Mouse (Mus musculus): ENCODE measurements around the gene Cep135. TPM values are rescaled to one million over a fixed set of nuclear protein-coding genes. Genes with fewer than 3 reads are reported as not detected.

The Cep135 gene
- polyA plus RNA-seq, 1 experiment from 2014 or later: 9.5 TPM

DNA sequence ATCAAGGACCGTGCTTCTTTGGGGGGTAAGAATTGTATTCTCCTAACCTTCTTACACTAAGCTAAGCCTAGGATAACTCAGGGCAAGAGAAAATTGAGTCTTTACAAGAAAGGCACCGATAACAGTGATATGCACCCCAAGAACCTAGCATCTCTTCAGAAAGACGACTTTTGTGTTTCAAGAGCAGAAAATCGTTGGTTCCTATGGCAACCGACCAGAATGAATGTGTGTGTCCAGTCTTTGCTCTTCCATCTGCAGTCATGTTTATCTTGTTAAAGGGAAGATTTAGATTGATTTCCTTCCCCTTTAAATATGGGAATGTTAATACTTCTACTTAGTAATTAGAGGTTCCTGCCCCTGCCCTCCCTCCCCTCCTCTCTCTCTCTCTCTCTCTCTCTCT, 95.0 kb downstream of the Cep135 start:
- Histone ChIP-seq H3K27ac (ENCODE audit: low read length) (no peak overlapping the region), H3K9ac (replicated peaks; ENCODE audit: low read depth, low read length) (no peak overlapping the region), H3K9me3 (ENCODE audit: control insufficient read depth, low read depth, low read length) (0 out of 2 replicates have a peak, but pooled peaks cover 3% of the 10 kb centered on the region), H3K4me1 (ENCODE audit: control insufficient read depth, insufficient read depth, low read length) (0 out of 2 replicates have a peak, but pooled peaks cover 5% of the 10 kb centered on the region), H3K4me2 (replicated peaks; ENCODE audit: low read depth, low read length) (no peak overlapping the region), H3K36me3 (ENCODE audit: control insufficient read depth, insufficient read depth, low read length) (no peaks in the 10 kb centered on the region), H3K27me3 (ENCODE audit: control insufficient read depth, insufficient read depth, low read length) (no peaks in the 10 kb centered on the region), H3K4me3 (ENCODE audit: low read depth, low read length) (no peak overlapping the region)
- 46% methylated on average over 5 of the region's 5 CpGs for WGBS
- ATAC-seq (ENCODE audit: insufficient number of reproducible peaks, insufficient read depth, low FRiP score, low read depth): no peak

GRCm38 (mm10) chr5:76684658-76685605, 96.4 kb downstream of the Cep135 start:
- ATAC-seq (ENCODE audit: insufficient number of reproducible peaks, insufficient read depth, low FRiP score, low read depth): no peak
- Histone ChIP-seq H3K36me3 (ENCODE audit: control insufficient read depth, insufficient read depth, low read length) (no peaks in the 10 kb centered on the region), H3K4me2 (replicated peaks; ENCODE audit: low read depth, low read length) (no peak overlapping the region), H3K9me3 (ENCODE audit: control insufficient read depth, low read depth, low read length) (0 out of 2 replicates have a peak, but pooled peaks cover 3% of the 10 kb centered on the region), H3K27me3 (ENCODE audit: control insufficient read depth, insufficient read depth, low read length) (no peaks in the 10 kb centered on the region), H3K4me1 (ENCODE audit: control insufficient read depth, insufficient read depth, low read length) (0 out of 2 replicates have a peak, but pooled peaks cover 5% of the 10 kb centered on the region), H3K27ac (ENCODE audit: low read length) (no peak overlapping the region), H3K9ac (replicated peaks; ENCODE audit: low read depth, low read length) (no peak overlapping the region), H3K4me3 (ENCODE audit: low read depth, low read length) (no peak overlapping the region)
- WGBS: 76% methylated on average over 15 of the region's 15 CpGs

DNA sequence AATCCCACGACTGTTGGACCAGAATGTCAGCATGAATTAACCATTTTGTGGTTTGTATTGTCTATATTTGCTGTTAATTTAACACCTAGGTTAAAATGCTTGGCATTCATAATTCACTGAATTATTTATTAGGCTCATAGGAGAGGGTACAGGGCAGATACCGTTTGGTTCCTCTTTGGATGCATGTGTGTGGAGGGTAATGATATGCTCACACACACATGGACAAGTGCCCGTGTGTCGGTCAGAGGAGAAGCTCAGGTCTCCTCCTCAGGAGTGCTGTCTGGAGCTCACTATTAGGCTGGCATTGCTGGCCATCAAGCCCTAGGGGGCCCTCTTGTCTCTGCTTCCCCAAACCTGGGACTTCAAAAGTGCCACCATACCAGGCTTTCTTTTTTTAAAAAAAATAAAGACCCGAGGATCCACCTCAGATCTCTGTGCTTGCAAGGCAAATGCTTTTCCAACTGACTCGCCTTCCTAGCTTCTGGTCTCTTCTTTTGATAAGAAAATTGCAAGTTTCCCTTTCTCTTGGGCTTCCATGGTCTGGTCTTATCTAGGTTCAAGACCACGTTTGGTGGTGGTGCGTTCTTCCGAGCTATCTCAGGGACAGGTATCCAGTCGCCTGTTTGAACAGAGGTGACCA, 99.6 kb downstream of the Cep135 start:
- H3K4me3 ChIP-seq (ENCODE audit: low read depth, low read length): no peak overlapping the region
- 91% methylated on average over 10 of the region's 10 CpGs for WGBS
- H3K4me2 ChIP-seq (replicated peaks; ENCODE audit: low read depth, low read length): no peak overlapping the region
- H3K27ac ChIP-seq (ENCODE audit: low read length): no peak overlapping the region
- no peaks in the 10 kb centered on the region for H3K36me3 ChIP-seq (ENCODE audit: control insufficient read depth, insufficient read depth, low read length)
- H3K9ac ChIP-seq (replicated peaks; ENCODE audit: low read depth, low read length): no peak overlapping the region
- H3K27me3 ChIP-seq (ENCODE audit: control insufficient read depth, insufficient read depth, low read length): no peaks in the 10 kb centered on the region
- no peak for ATAC-seq (ENCODE audit: insufficient number of reproducible peaks, insufficient read depth, low FRiP score, low read depth)
- no peaks in the 10 kb centered on the region for H3K9me3 ChIP-seq (ENCODE audit: control insufficient read depth, low read depth, low read length)
- 0 out of 2 replicates have a peak, but pooled peaks cover 5% of the 10 kb centered on the region for H3K4me1 ChIP-seq (ENCODE audit: control insufficient read depth, insufficient read depth, low read length)

DNA sequence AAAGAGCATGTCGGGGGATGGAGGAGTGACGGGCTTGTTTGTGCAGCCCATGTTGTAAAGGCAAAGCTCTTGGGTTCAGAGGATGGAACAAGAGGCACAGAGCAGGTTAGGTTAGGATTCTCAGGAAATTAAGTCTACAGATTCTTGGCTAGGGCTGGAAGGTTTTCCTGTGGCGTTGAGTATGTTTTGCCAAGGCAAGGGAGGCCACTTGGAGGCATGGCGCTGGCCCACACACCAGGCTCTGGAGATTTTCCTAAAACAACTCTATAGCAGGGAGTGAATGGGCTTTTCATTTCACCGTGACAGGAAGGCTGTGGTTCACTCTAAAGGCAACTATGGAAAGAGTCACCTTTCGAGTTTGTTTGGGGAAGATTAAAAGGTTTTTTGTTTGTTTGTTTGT, 100.1 kb downstream of the Cep135 start:
- H3K9me3 ChIP-seq (ENCODE audit: control insufficient read depth, low read depth, low read length): no peaks in the 10 kb centered on the region
- no peaks in the 10 kb centered on the region for H3K27me3 ChIP-seq (ENCODE audit: control insufficient read depth, insufficient read depth, low read length)
- H3K4me2 ChIP-seq (replicated peaks; ENCODE audit: low read depth, low read length): no peak overlapping the region
- ATAC-seq (ENCODE audit: insufficient number of reproducible peaks, insufficient read depth, low FRiP score, low read depth): no peak
- 0 out of 2 replicates have a peak, but pooled peaks cover 3% of the 10 kb centered on the region for H3K4me1 ChIP-seq (ENCODE audit: control insufficient read depth, insufficient read depth, low read length)
- no peak overlapping the region for H3K9ac ChIP-seq (replicated peaks; ENCODE audit: low read depth, low read length)
- 88% methylated on average over 6 of the region's 6 CpGs for WGBS
- H3K36me3 ChIP-seq (ENCODE audit: control insufficient read depth, insufficient read depth, low read length): no peaks in the 10 kb centered on the region
- no peak overlapping the region for H3K27ac ChIP-seq (ENCODE audit: low read length)
- no peak overlapping the region for H3K4me3 ChIP-seq (ENCODE audit: low read depth, low read length)

DNA sequence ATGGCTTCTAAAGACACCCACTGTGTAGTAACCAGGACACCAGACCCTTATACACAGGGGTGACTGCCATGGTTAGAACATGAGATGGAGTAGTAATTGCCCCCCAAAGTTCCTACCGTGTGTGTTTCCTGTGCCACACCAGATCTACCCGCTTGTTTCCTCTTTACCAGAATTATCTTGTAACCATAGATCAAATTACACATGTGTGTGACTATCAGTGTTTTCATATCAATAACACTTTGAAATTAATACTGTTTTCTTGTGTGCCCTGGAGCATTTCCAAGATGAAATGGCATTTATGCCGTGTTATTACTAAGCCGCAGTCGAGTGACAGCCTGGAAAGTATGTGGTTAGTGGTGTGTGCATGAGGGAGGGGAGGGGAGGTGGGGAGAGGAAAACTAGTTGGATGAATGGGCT, 101.7 kb downstream of the Cep135 start:
- Histone ChIP-seq H3K27me3 (ENCODE audit: control insufficient read depth, insufficient read depth, low read length) (no peaks in the 10 kb centered on the region), H3K4me3 (ENCODE audit: low read depth, low read length) (no peak overlapping the region), H3K4me2 (replicated peaks; ENCODE audit: low read depth, low read length) (no peak overlapping the region), H3K36me3 (ENCODE audit: control insufficient read depth, insufficient read depth, low read length) (no peaks in the 10 kb centered on the region), H3K4me1 (ENCODE audit: control insufficient read depth, insufficient read depth, low read length) (no peaks in the 10 kb centered on the region), H3K9ac (replicated peaks; ENCODE audit: low read depth, low read length) (no peak overlapping the region), H3K27ac (ENCODE audit: low read length) (no peak overlapping the region), H3K9me3 (ENCODE audit: control insufficient read depth, low read depth, low read length) (no peaks in the 10 kb centered on the region)
- no peak for ATAC-seq (ENCODE audit: insufficient number of reproducible peaks, insufficient read depth, low FRiP score, low read depth)
- WGBS: 73% methylated on average over 5 of the region's 5 CpGs

GRCm38 (mm10) chr5:76691251-76691650, 102.8 kb downstream of the Cep135 start:
- WGBS: 87% methylated on average over 5 of the region's 5 CpGs

DNA sequence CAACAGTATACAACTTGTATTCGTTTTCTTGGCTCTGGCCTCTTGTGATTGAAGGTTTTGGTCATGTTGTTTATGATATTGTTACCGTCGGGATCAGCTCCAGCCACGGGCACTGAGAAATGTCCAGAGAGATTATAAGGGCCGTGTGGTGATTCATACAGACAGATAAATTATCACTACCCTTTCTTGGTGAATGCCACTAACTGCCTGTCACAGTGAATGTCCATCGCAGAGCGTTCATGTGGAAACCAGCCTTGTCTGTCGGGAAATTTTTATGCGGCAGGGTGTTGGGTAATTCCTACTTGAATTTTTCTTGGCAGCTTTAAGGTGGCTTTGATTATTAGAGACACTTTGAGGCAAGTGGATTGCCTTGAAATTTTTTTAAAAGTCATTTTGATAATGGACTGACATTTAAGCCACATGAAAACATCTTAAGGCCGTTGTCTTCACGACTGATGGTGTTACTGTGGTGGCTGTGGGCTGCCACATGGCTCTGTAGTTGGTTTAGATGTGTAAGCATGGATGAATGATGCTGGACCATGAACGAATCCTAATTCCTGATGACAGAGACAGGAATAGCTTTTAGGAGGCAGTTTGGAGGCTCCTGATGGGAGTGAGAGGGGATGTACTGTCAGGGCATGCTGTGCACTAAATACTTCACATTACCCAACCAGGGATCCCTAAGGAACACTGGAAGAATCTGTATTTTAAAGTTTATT, 103.4 kb downstream of the Cep135 start:
- Histone ChIP-seq H3K9me3 (ENCODE audit: control insufficient read depth, low read depth, low read length) (no peaks in the 10 kb centered on the region), H3K36me3 (ENCODE audit: control insufficient read depth, insufficient read depth, low read length) (no peaks in the 10 kb centered on the region), H3K4me3 (ENCODE audit: low read depth, low read length) (no peak overlapping the region), H3K4me2 (replicated peaks; ENCODE audit: low read depth, low read length) (no peak overlapping the region), H3K27ac (ENCODE audit: low read length) (no peak overlapping the region), H3K9ac (replicated peaks; ENCODE audit: low read depth, low read length) (no peak overlapping the region), H3K4me1 (ENCODE audit: control insufficient read depth, insufficient read depth, low read length) (no peaks in the 10 kb centered on the region), H3K27me3 (ENCODE audit: control insufficient read depth, insufficient read depth, low read length) (no peaks in the 10 kb centered on the region)
- 82% methylated on average over 12 of the region's 12 CpGs for WGBS
- ATAC-seq (ENCODE audit: insufficient number of reproducible peaks, insufficient read depth, low FRiP score, low read depth): no peak

More at GRCm38 (mm10) chr5:76691251-76691650, 102.8 kb downstream of the Cep135 start:
- Histone ChIP-seq H3K9me3 (ENCODE audit: control insufficient read depth, low read depth, low read length) (no peaks in the 10 kb centered on the region), H3K4me1 (ENCODE audit: control insufficient read depth, insufficient read depth, low read length) (no peaks in the 10 kb centered on the region), H3K27me3 (ENCODE audit: control insufficient read depth, insufficient read depth, low read length) (no peaks in the 10 kb centered on the region), H3K36me3 (ENCODE audit: control insufficient read depth, insufficient read depth, low read length) (no peaks in the 10 kb centered on the region), H3K4me3 (ENCODE audit: low read depth, low read length) (no peak overlapping the region), H3K9ac (replicated peaks; ENCODE audit: low read depth, low read length) (no peak overlapping the region), H3K27ac (ENCODE audit: low read length) (no peak overlapping the region), H3K4me2 (replicated peaks; ENCODE audit: low read depth, low read length) (no peak overlapping the region)
- ATAC-seq (ENCODE audit: insufficient number of reproducible peaks, insufficient read depth, low FRiP score, low read depth): no peak
